In the genomic region with DNA sequence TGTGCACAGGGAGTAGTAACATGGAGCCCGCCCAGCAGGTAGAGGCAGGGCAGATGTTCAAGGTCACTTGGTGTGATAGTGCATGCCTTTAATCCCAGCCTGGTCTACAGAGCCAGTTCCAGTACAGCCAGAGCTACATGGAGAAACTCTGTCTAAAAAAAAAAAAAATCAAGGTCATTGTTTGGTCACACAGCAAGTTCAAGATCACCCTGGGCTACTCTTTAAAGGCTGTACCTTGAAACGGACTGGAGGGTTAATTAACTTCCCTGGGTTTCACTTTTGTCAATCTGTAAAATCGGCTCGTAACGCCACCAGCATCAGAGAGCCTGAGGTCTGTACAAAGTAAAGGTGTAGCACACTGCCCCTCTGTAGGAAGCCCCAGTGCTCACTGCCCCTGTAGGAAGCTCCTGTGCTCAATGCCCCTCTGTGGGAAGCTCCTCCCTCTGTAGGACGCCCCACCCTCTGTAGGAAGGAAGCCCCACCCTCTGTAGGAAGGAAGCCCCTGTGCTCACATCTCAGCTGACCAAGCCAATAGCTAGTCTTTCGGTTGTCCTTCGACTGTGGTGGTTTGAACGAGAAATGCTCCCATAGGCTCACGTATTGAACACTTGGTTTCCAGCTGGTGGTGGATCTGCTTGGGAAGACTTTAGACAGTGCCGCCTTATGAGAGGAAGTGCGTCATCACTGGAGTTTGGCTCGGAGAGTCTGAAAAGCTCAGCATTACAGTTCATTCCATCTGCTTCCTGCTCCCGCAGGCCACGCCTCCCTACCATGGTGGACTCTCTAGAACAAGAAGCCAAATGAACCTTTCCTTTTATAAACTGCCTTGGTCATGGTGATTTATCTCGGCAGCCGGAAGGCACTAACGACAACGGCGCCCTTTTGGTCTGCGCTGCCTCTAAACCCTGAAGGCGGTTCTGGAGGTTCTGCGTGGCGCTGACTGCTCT, we compare ENCODE assay signal across 11 mouse cellular contexts. TPM values are rescaled to one million over a fixed set of nuclear protein-coding genes. Genes with fewer than 3 reads are reported as not detected.
DNase-seq lines count a peak whose midpoint lies in the region; ATAC-seq lines count a peak whose summit lies in the region.
"Had no signal": no experiment of that assay in that cellular context is flagged by ENCODE, and none has a peak within 500 bp of the region (broad histone marks: within the 10 kb centered on the region; RNA-seq: fewer than 3 reads in every experiment).

No protein-coding gene starts in this region.

- no peaks in the 10 kb centered on the region for H3K36me3 ChIP-seq in hindbrain, embryonic 14.5 days (replicated peaks; ENCODE audit: control insufficient read depth, insufficient read depth)
- H3K36me3 ChIP-seq in hindbrain, embryonic 12.5 days = no peaks in the 10 kb centered on the region
- H3K36me3 ChIP-seq in embryonic facial prominence, embryonic 13.5 days = no peaks in the 10 kb centered on the region

- H3K4me2 ChIP-seq in hindbrain, embryonic 14.5 days (replicated peaks) = 0 out of 2 replicates have a peak overlapping the region, but pooled peaks have one; percentile 23
- H3K4me2 ChIP-seq in hindbrain, embryonic 12.5 days (replicated peaks) = no peak overlapping the region
- peak overlapping the region; percentile 1; the same call in 1 of the 2 replicates for H3K4me2 ChIP-seq in embryonic facial prominence, embryonic 13.5 days

- no peak for DNase-seq in hindbrain, embryonic 14.5 days (ENCODE audit: low spot score)
- peak; percentile 92 for DNase-seq in ES-CJ7 (ENCODE audit: low read depth, low spot score)
- DNase-seq in urinary bladder, postnatal 36 days (ENCODE audit: low spot score in 2 of 2) = no peak
- no peak for DNase-seq in right cerebral cortex, postnatal 10 days (ENCODE audit: low spot score in 2 of 2)
- DNase-seq in right cerebral cortex, postnatal 14 days = no peak
- DNase-seq: cerebellum, postnatal 14 days; kidney, adult 9 months; thymus, postnatal 4 days had no signal

- no peaks in the 10 kb centered on the region for H3K4me1 ChIP-seq in hindbrain, embryonic 14.5 days (replicated peaks; ENCODE audit: control insufficient read depth, insufficient read depth, low read length)
- H3K4me1 ChIP-seq in hindbrain, embryonic 12.5 days = no peaks in the 10 kb centered on the region
- H3K4me1 ChIP-seq in embryonic facial prominence, embryonic 13.5 days = peaks cover 12% of the 10 kb centered on the region

- H3K27me3 ChIP-seq in hindbrain, embryonic 14.5 days (ENCODE audit: control insufficient read depth, insufficient read depth, low read length) = no peaks in the 10 kb centered on the region; the same call in 1 of the 2 replicates
- peaks cover 10% of the 10 kb centered on the region; the same call in 1 of the 2 replicates for H3K27me3 ChIP-seq in hindbrain, embryonic 12.5 days
- peaks cover 13% of the 10 kb centered on the region; the same call in 1 of the 2 replicates for H3K27me3 ChIP-seq in embryonic facial prominence, embryonic 13.5 days

- no peak overlapping the region for H3K27ac ChIP-seq in hindbrain, embryonic 14.5 days
- H3K27ac ChIP-seq in hindbrain, embryonic 12.5 days = no peak overlapping the region
- no peak overlapping the region for H3K27ac ChIP-seq in embryonic facial prominence, embryonic 13.5 days

- 70% methylated on average over 24 of the region's 24 CpGs for WGBS in hindbrain, embryonic 14.5 days
- 68% methylated on average over 24 of the region's 24 CpGs for WGBS in hindbrain, embryonic 12.5 days
- 64% methylated on average over 24 of the region's 24 CpGs for WGBS in embryonic facial prominence, embryonic 13.5 days

- H3K9me3 ChIP-seq in hindbrain, embryonic 14.5 days (ENCODE audit: control insufficient read depth, low read length) = 0 out of 2 replicates have a peak, but pooled peaks cover 4% of the 10 kb centered on the region
- 0 out of 2 replicates have a peak, but pooled peaks cover 3% of the 10 kb centered on the region for H3K9me3 ChIP-seq in hindbrain, embryonic 12.5 days (replicated peaks)
- H3K9me3 ChIP-seq in embryonic facial prominence, embryonic 13.5 days = peaks cover 5% of the 10 kb centered on the region; the same call in 1 of the 2 replicates

- no peak for ATAC-seq in hindbrain, embryonic 14.5 days (ENCODE audit: low FRiP score)
- ATAC-seq in hindbrain, embryonic 12.5 days (ENCODE audit: low FRiP score) = no peak
- no peak for ATAC-seq in embryonic facial prominence, embryonic 13.5 days (ENCODE audit: insufficient number of reproducible peaks, insufficient read depth, low FRiP score, low TSS enrichment, low read depth)
- ATAC-seq in megakaryocyte, adult 5-6 weeks (ENCODE audit: poor library complexity, severe bottlenecking) = peak; percentile 76

- H3K4me3 ChIP-seq in hindbrain, embryonic 14.5 days (replicated peaks; ENCODE audit: low read length) = no peak overlapping the region
- no peak overlapping the region for H3K4me3 ChIP-seq in hindbrain, embryonic 12.5 days
- H3K4me3 ChIP-seq in embryonic facial prominence, embryonic 13.5 days = no peak overlapping the region

- no peak overlapping the region for H3K9ac ChIP-seq in hindbrain, embryonic 14.5 days
- no peak overlapping the region for H3K9ac ChIP-seq in hindbrain, embryonic 12.5 days
- H3K9ac ChIP-seq in embryonic facial prominence, embryonic 13.5 days = no peak overlapping the region

RNA-seq across cellular contexts. Expression of a gene that starts 18.7 kb away (rescaled TPM):
- 0.04 and 0.25 TPM in 2 replicates for polyA plus RNA-seq in hindbrain, embryonic 14.5 days (2014; fragmentation: Nextera tagmentation; extraction: Ambion mirVana)
- 1.6 and 1.8 TPM in 2 replicates for polyA plus RNA-seq in hindbrain, embryonic 12.5 days (2016; fragmentation: Nextera tagmentation; extraction: Ambion mirVana)
- 0.50 and 0.58 TPM in 2 replicates for polyA plus RNA-seq in embryonic facial prominence, embryonic 13.5 days (2015; fragmentation: Nextera tagmentation; extraction: Ambion mirVana)
- not detected in 2 replicates for total RNA-seq in megakaryocyte, adult 5-6 weeks (2015)
- total RNA-seq in megakaryocyte, adult 5-6 weeks (2017) = not detected in 2 replicates

RNA-seq across cellular contexts. Expression of a gene that starts 57.4 kb away (rescaled TPM):
- not detected in 2 replicates for polyA plus RNA-seq in hindbrain, embryonic 14.5 days (2014; fragmentation: Nextera tagmentation; extraction: Ambion mirVana)
- polyA plus RNA-seq in hindbrain, embryonic 12.5 days (2016; fragmentation: Nextera tagmentation; extraction: Ambion mirVana) = 0.16 and 0.17 TPM in 2 replicates
- polyA plus RNA-seq in embryonic facial prominence, embryonic 13.5 days (2015; fragmentation: Nextera tagmentation; extraction: Ambion mirVana) = not detected in 2 replicates
- total RNA-seq in megakaryocyte, adult 5-6 weeks (2015) = not detected in 2 replicates
- not detected in 2 replicates for total RNA-seq in megakaryocyte, adult 5-6 weeks (2017)
